Mouse (Mus musculus) cerebral cortex, adult 2 months (tissue): Measurements from ENCODE around the gene Idh1.

Experiments used
- WGBS: fragments of 180-500 bp; shearing (Covaris S2); methylation state at CpG from one replicate; pipeline ENCODE4 v1.1.7; 2018; 5-methylcytosine and 5-hydroxymethylcytosine counted together

Idh1 gene

DNA sequence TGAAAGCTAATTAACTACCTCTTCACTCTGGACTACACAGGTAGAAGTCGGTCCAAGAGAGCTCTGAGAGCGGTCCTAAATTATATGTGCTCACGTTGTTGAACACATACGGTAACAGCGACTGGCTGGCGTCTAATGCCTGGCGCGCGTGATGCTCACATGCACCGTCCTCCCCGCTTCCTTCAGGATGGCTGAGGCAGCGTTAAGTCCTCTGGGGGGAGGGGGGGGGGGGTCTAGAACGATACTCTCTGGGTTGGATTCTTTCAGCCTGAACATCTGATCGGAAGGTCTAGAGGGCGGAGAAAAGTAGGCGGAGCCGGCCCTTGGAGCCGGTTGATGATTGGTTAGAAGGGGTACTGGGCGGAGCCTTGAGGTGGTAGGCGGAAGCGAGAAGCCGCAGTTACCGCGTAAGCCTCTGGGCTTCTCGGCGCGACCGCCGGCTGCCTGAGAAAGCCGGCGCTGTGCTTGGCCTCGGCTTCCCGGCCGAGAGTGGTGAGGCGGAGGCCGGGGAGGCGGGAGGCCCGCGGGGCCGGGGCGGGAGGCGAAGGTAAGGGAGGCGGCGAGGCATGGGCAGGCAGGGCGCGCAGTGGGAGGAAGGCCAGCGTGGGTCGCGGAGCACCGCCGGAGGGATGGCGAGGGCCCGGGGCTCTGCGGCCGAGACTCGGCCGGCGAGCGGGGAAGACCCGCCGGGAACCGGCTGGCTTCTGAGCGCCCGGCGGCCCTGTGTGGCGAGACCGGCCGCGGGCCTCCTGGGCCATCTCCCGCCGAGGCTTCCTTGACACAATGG lies at the start of gene Idh1, which contains the start of gene Pikfyve:
Gene Idh1, minus strand, starts transcription at position 214 of the 787 bp plus-strand sequence.
Gene Pikfyve, plus strand, starts transcription at position 397 of the 787 bp plus-strand sequence.
- 1% methylated on average over 71 of the region's 71 CpGs for WGBS

DNA sequence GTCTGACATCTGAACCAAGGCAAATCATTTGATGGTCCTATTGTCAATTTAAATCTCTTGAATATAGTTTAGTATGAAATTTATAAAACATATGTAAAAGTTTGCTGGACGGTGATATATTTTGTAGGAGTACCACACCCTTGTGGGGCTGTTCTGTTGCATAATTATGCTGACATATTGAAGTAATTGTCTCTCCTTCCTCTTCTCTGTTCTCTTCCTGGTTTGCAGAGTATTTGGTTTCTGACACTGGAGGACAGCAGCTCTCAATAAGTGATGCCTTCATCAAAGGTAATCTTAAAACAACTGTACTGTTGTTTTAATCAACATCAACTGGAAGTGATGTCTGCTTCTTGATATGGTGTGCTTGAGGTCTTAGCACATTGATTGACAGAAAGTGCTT lies 44.3 kb upstream of the Idh1 start:
- 86% methylated on average over 1 of the region's 1 CpGs for WGBS

DNA sequence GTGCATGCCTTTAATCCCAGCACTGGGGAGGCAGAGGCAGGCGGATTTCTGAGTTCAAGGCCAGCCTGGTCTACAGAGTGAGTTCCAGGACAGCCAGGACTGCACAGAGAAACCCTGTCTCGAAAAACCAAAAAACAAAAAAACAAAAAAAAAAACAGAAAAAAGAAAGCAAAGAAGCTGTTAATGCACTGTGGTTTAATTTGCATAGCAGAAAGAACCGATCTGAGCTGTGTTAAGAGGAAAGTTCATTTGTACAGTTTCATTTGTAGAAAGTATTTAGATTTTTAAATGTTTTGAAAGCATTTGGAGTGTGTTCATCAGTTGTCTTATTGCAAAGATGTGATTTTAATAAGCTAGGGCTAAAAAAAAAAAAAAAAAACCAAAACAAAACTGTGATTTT lies 43.5 kb upstream of the Idh1 start:
- 83% methylated on average over 3 of the region's 3 CpGs for WGBS

DNA sequence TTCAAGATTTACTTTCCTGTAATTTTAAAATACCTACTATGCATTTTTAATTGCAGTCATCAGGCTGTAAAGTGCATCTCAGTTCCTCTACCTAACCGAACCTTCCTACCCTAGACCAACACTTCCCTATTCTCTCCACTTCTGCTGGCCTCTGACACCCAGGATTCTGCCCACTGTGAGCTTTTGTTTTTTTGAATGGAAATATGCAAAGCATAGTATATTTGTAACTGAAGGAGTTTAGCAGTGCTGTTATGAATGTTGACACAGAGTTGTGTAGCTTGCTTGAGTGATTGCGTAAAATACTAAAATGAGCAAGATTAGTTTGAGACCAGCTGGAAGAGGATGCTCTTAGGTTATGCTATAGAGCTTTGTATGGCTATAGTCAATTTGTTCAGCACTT lies 41.4 kb upstream of the Idh1 start:
- WGBS, result 91% methylated on average over 2 of the region's 2 CpGs

DNA sequence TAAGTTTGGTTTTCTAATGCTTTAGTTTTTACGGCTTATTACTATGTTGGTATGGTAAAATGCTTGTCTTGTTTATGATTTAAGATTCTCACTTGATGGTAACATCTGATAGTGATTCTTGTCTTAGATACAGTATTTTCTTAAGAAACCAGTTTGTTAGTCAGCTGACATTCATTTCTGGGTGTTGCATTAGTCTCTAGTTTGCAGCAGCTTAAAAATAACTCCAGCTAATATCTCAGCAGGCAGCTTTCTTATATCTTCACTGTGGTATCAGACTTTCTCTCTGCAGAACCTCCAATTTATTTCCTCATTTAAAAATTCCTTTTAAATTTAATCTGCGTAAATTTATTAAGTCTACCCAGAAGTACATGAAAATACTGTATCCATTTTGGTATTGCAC lies 37.4 kb upstream of the Idh1 start:
- 94% methylated on average over 2 of the region's 2 CpGs for WGBS

DNA sequence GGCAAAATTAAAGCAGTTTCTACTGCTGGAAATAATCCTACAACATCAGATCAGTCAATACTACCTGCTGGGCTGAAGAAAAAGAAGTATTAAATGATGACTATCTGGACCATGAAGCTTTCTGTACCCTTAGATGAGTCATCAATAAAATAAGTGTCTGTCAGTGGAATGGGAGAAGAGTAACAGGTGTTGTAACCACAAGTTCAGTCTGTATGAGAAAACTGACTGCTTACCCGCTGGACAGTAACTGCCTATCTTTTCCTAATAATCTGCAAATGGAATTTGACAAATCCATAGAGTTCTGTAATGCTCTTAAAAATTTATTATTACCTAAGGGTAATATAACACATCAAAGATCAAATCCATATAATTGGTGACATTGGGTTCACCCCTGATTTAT lies 31.7 kb upstream of the Idh1 start:
- WGBS, result 98% methylated on average over 1 of the region's 1 CpGs

DNA sequence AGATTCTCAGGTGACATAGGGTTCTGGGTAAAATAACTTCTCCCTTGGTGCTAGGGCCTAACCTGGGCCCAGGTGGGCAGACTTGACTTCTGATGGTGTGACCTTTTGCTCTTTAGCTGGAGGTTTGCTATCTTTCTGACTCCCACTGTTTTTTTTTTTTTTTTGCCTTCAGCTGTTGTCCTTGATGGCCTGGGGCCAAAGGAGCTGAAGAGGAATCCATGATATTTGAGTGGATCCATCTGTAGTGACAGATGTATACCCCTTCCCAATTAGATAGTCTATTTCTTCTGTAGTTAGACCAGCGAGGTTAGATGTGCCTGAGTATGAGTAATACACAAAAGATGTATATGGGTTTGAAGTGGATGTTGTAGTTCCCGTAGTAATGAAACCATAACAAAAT lies 31.3 kb upstream of the Idh1 start:
- WGBS, result 82% methylated on average over 2 of the region's 2 CpGs

DNA sequence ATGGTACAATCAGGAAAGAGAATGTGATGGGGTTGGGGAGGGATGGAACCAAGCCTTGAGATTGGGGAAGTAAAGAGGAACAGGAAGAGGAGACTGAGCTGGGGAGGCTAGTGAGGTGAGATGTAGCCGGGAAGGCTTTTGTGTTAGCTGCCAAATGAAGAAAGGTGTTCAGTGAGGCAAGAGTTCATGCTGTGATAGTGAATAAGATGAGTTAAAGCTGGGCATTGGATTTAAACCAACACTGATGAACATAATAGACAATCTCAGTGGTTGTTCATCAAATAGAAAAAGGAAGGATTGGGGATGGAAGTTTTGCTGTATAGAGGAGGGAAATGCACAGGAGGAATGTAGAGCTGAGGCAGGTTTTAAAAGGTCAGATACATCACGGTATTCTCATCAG lies 26.9 kb upstream of the Idh1 start:
- 52% methylated on average over 2 of the region's 2 CpGs for WGBS

DNA sequence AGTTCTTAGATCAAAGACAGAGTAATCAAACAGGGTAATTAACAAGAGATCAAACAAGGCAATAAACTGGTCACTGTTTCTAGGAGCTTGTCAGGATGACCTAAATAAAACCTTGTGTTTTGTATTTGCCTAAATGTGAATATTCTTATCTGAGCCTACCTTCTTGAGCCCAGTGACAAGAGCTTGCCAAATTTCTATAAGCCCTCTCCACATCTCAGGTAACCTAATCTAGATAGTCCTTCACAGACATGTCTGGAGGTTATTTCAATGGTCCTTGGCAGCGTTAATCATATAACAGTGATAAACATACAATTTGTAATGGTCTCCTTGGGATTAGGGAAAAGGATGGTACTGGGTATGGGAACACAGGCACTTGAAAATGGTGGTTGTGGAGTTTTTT lies 18.0 kb upstream of the Idh1 start:
- WGBS, result 96% methylated on average over 1 of the region's 1 CpGs

DNA sequence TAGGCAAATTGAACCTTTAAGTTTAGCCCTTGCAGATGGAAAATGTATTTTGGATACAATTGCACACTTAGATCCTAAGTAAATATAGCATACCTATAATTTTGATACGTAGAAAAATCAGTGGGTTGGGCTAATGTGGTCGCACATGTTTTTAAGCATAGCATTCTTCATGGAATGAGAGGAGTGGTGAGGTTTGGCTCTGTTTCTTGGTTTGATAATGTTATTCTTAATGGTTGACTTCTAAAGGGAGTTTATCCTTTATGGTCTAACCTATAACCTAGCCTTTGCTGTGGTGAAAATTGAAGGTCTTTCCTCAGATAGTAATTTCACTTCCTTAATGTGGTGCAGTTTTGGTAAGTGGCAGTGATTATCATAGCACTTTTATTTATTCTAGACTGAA lies 12.6 kb upstream of the Idh1 start:
- 91% methylated on average over 2 of the region's 2 CpGs for WGBS

DNA sequence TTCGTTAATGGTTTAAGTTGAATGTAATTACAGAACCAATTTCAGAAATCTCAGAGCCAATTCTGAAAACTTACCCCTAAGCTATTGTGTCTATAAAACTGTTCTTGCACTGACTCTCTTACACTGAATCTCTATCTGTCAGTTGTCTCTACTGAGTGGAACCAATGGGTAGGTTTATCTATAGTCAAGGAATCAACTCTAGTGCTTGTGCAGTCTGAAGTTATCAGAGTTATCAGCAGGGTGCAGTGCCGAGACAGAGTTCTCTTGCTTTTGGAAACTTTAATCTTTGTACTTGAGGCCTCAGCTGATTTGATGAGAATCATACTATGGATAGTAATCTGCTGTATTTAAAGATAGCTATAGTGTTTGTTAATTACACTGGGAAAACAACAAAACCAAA lies 12.1 kb upstream of the Idh1 start:
- WGBS, result 93% methylated on average over 2 of the region's 2 CpGs

DNA sequence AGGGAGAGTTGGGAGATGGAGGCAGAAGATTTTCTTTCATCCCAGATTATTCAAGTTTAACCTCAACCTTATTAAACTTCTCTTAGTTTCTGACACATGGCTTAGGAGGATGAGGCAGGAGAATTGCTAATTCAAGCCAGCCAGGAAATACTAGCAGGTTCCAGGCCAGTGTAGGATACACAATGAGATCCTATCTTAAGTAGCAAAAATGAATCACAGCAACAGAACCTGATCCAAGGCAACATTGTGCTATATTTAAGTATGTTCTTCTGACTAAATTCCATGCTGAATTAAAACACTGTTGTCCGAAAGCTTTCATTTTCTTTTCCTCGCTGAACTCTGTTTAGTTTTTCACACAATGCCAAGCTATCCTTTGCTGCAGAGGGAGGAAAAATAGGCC lies 6.9 kb upstream of the Idh1 start:
- 58% methylated on average over 2 of the region's 2 CpGs for WGBS

DNA sequence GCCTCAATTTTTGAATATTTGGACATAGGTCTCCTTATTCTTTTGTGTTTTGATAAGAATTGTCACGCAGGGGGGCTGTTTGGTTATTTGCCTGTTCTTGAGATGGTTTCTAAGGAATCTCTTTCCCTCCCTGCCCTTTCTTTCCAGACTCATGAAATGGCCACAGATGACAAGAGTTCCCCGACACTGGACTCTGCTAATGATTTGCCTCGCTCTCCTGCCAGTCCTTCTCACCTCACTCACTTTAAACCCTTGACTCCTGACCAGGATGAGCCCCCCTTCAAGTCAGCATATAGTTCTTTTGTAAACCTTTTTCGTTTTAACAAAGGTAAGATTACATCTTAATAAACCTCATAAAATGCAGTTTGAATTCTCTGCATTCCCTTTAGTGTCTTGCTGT lies 3.9 kb upstream of the Idh1 start:
- 90% methylated on average over 4 of the region's 4 CpGs for WGBS

DNA sequence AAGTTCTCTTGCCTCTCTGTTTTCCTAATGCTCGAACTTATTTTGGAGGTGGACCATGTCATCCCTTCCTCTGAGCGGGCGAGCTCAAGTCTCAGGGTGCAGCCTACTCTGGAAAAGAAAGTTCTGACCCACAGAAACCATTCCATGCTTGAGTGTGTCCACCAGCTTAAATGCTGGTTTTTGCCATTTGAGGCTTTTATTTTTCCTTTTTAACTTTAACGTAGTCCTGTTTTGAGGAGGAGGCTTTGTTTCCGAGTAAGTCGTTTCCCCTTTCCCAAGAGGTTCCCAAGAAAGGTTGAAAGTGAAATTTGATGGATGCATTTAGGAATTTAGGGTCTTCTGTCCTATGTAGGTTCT lies 752 bp upstream of the Idh1 start:
- under 1% methylated on average over 6 of the region's 6 CpGs for WGBS

DNA sequence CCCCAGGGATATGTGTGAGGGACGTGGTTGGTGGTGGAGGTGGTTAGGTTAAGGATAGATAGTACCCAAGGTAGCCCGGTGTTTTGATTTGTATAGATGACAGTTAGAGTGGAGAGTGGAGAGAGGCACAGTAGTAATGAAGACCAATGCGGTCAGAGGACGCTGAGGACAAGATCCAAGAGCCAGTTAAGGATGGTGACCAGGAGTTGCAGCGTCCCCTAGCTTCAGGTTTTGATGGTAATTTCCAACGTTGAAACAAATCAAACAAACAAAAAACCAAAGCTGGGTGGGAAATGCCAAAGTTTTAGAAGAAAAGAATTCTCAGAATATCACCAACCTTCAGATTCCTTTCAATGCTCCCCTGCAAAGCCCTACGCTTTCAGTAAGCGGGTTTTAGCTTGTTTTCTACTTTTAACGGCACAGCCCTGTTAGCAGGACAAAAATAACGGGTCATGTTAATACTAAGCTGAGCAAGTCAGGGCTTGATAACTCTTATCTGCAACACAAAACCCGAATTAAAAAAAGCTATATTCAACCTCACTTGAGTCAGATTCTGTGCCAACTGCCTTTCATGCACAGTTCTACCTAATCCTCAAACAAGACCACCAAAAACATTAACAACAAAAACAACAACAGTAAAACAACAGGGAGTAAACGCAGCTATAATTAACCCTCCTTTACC lies 635 bp downstream of the Idh1 start:
- WGBS, result 20% methylated on average over 12 of the region's 12 CpGs

DNA sequence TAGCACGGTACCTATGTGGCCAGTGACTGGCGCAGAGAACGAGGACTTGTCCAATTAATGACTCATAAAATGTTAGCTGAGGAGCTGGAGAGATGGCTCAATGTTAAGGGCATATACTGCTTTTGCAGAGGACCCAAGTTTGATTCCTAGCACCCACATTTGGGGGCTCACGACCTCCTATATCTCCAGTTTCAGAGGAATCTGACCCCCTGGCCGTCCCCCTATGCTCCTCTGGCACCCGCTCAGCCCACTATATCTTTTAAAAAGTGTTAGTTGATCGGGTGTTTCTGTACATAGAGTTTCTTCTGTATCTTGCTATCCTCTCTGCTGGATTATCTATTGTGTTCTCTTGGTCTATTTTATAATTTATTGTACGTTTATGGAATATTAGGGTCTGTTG lies 1.3 kb downstream of the Idh1 start:
- WGBS, result 91% methylated on average over 8 of the region's 8 CpGs

DNA sequence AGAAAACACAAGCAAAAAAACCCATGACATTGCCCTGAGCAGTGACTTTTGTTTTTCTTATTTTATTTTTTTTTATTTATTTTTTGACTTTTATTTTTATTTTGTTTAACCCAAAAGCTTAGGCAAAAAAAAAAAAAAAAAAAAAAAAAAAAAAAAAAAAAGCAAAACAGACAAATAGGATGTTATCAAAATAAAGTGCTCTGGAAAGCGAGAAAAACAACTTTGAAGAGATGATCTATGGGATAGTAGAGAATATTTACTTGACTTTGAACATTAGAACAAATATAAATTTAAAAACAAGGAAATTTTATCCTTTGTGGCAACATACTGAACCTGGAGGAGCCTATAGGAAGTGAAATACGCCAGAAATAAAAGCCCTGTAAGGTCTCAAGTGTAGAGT lies 2.3 kb downstream of the Idh1 start:
- WGBS, result 88% methylated on average over 2 of the region's 2 CpGs

DNA sequence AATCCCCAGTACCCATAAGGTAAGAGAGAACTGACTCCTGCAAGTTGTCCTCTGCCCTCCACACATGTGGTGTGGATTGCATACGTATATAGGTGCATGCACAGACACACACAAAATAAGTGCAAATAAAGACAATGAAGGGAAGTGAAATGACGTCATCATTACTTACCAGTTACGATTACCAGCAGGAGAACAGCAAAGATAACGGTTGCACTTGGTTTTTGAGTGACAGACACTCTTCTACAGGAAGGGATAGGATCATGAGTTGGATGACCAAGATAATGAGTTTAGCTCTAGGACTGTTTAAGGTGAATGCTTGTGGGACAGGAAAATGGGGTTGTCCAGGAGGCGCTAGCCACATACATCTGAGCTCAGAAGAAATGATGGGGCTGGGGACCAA lies 4.8 kb downstream of the Idh1 start:
- 83% methylated on average over 5 of the region's 5 CpGs for WGBS

DNA sequence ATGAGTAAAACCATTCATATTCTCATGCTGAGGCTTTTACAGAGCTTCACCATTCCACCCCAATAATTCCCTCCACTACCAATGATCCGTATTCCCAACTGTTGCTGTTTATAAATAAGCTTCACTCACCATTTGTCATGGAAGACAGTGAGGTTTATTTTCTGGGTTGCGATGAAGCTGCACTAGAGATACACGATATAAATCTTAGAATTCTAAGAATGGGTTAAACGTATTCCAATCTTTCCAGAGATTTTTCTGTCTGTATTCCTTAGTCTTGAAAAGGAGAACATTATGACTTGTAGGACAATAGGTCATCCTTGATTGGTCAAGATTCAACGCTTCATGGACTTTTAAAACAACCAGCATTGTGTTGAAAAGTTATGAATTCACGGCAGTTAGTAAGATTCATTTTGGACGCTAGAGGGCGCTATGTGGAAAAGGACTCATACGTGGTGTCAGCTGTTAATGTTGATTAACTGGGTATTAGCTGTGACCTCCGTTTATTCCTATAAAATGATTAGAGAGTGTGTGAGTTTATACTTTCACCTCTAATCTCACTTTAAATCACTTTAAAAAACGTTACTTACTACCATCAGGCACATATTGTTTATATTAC lies 6.6 kb downstream of the Idh1 start:
- 1% methylated on average over 11 of the region's 11 CpGs for WGBS

DNA sequence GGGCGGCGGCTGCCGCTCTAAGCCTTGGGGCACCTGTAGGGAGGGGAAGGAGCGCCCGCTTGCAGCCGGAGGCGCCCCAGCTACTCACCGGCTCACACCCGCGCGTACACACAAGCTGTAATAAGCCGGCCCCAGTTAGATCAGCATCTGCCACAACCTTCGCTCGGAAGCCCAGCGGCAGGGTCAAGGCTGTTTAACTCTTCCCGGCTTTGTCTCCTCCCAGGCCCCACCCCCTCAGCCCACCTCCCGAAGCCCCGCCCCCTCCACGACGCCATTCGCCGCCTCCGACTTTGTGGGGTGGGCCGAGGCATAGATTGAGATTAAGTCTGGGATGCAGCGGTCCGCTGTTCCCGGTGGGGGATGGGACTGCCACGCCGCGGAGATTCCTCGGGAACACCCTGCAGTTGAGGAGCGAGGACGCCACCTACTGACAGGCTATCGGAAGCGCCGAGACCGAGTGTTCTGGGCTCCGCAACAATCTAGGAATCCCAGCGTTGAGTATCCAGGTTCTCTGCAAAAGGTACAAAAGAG lies 7.3 kb downstream of the Idh1 start:
- under 1% methylated on average over 39 of the region's 39 CpGs for WGBS

DNA sequence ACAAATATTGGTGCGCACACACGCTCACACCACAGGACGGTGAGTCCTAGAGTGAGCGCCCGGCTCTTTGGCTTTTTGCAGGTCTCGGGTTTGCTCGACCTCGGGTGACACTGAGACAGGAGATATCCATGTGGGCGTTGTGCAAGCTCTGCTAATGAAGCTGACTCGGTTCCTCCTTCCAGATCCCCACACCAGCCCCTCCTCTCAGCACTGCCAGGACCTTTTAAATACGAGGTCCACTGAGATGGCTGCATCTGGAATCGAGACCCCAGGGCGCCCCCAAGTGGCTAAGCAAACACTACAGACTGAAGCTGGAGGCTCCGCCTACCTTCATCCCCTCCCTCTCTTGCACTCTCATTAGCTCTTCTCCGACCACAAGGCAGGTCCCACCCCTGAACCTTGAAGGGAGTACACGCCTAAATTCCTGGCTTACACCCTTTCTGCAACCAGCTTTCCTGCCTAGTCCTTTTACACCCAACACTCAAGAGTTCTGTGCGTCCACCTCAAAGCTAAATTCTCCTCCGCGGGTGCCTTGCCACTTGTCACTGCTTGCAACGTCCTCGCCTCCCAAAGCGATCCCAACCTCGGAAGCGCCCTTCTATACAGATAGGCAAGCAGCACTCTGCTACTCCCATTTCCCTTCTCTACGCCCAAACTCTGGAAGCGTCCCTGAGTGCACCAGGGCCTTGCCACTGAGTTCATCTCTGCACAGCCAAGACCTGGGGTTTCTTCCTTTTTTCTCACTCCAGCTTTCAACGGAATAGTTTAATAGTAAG lies 8.0 kb downstream of the Idh1 start:
- WGBS, result 3% methylated on average over 27 of the region's 27 CpGs

DNA sequence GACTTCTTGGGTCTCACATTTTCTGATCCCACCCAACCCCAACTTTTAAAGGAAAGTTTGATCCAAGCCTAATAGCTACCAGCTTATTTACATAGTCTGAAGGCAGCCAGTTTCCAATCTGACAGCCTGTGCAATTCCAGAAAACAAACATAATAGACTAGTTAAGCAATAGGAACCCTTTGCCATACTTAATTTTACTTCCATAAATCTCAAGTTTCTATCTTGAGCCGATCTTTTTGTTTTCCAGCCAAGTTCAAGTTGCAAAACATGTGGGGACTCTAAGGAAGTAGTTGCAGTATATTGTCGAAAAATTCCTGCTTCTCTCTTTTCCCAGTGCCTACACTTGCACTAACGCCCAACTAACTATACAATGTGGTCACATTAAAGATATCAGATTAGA lies 8.8 kb downstream of the Idh1 start:
- 7% methylated on average over 3 of the region's 3 CpGs for WGBS
